Mouse (Mus musculus): ENCODE data around the gene Ntrk3.

The Ntrk3 gene

GRCm38 (mm10) chr7:78605538-78606130, 132.2 kb downstream of the Ntrk3 start:
- no peak for DNase-seq

- no peak for DNase-seq
These were observed 133.9 kb downstream of the Ntrk3 start for GRCm38 (mm10) chr7:78603922-78604321.

- DNase-seq = no peak
These were observed 136.0 kb downstream of the Ntrk3 start for GRCm38 (mm10) chr7:78601851-78602250.

GRCm38 (mm10) chr7:78600886-78601285, 136.9 kb downstream of the Ntrk3 start:
- DNase-seq = no peak

GRCm38 (mm10) chr7:78599941-78600677, 137.7 kb downstream of the Ntrk3 start:
- DNase-seq = no peak

GRCm38 (mm10) chr7:78598147-78598546, 139.7 kb downstream of the Ntrk3 start:
- DNase-seq = no peak

- no peak for DNase-seq
These were observed 140.3 kb downstream of the Ntrk3 start for GRCm38 (mm10) chr7:78597251-78598129.

- no peak for DNase-seq
These were observed 141.3 kb downstream of the Ntrk3 start for GRCm38 (mm10) chr7:78596556-78596955.

- DNase-seq = peak; percentile 76
These were observed 141.9 kb downstream of the Ntrk3 start for GRCm38 (mm10) chr7:78595895-78596294.

- DNase-seq = no peak
These were observed 144.9 kb downstream of the Ntrk3 start for GRCm38 (mm10) chr7:78592948-78593347.

GRCm38 (mm10) chr7:78592172-78592571, 145.6 kb downstream of the Ntrk3 start:
- no peak for DNase-seq

GRCm38 (mm10) chr7:78589766-78590165, 148.0 kb downstream of the Ntrk3 start:
- DNase-seq = no peak

GRCm38 (mm10) chr7:78586800-78587199, 151.0 kb downstream of the Ntrk3 start:
- no peak for DNase-seq

- DNase-seq = no peak
These were observed 151.9 kb downstream of the Ntrk3 start for GRCm38 (mm10) chr7:78585960-78586359.

GRCm38 (mm10) chr7:78584936-78585335, 152.9 kb downstream of the Ntrk3 start:
- DNase-seq = no peak

- no peak for DNase-seq
These were observed 153.3 kb downstream of the Ntrk3 start for GRCm38 (mm10) chr7:78584499-78584898.

- DNase-seq = no peak
These were observed 154.1 kb downstream of the Ntrk3 start for GRCm38 (mm10) chr7:78583678-78584077.

- DNase-seq = no peak
These were observed 156.5 kb downstream of the Ntrk3 start for GRCm38 (mm10) chr7:78581341-78581740.

- peak; percentile 83 for DNase-seq
These were observed 158.2 kb downstream of the Ntrk3 start for GRCm38 (mm10) chr7:78579461-78580234.

GRCm38 (mm10) chr7:78578461-78579359, 159.1 kb downstream of the Ntrk3 start:
- peak; percentile 77 for DNase-seq

- peak; percentile 72 for DNase-seq
These were observed 159.7 kb downstream of the Ntrk3 start for GRCm38 (mm10) chr7:78578111-78578460.

All from cerebellum, adult 11-12 months (tissue).